Mouse (Mus musculus): ENCODE data around the gene Leprot. TPM values are rescaled to one million over a fixed set of nuclear protein-coding genes. Genes with fewer than 3 reads are reported as not detected.

Leprot gene
- polyA plus RNA-seq, 1 experiment from 2014 or later = 89.5 TPM

DNA sequence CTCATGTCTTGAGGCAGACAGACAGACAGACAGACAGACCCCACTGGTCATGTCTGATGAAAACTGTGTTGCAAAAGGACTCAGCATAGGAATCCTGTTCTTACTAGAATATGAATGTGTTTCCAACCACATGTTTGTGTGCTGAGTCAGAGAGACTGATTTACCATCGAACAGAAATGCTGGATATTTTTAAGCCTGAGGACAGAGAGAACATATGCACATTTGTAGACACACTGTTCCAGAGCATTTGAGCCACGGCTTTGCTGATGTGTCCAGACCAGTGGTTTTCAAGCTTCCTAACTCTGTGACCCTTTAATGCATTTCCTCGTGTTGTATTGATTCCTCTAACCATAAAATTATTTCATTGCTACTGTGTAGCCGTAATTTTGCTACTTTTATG is 4.3 kb upstream of the Leprot start:
- no peak overlapping the region for H3K9ac ChIP-seq (ENCODE audit: low read length)
- no peak overlapping the region for H3K4me3 ChIP-seq (ENCODE audit: low read depth, low read length)
- no peak for DNase-seq (ENCODE audit: low spot score)
- 69% methylated on average over 4 of the region's 4 CpGs for WGBS
- H3K4me1 ChIP-seq (replicated peaks; ENCODE audit: control insufficient read depth, insufficient read depth) = no peaks in the 10 kb centered on the region
- TF ChIP-seq CTCF (IDR thresholded peaks at IDR 0.05; ENCODE audit: low read depth) = no peak
- TF ChIP-seq EP300 (optimal IDR thresholded peaks at IDR 0.05) = no peak
- H3K36me3 ChIP-seq (ENCODE audit: control insufficient read depth, insufficient read depth, low read length) = no peaks in the 10 kb centered on the region
- no peaks in the 10 kb centered on the region for H3K9me3 ChIP-seq (ENCODE audit: control insufficient read depth, low read length)
- no peak for ATAC-seq (ENCODE audit: low FRiP score, low TSS enrichment)
- no peak overlapping the region for H3K27ac ChIP-seq (replicated peaks)
- no peaks in the 10 kb centered on the region for H3K27me3 ChIP-seq (ENCODE audit: control insufficient read depth, insufficient read depth, low read length)
- no peak overlapping the region for H3K4me2 ChIP-seq (replicated peaks; ENCODE audit: low read depth)

DNA sequence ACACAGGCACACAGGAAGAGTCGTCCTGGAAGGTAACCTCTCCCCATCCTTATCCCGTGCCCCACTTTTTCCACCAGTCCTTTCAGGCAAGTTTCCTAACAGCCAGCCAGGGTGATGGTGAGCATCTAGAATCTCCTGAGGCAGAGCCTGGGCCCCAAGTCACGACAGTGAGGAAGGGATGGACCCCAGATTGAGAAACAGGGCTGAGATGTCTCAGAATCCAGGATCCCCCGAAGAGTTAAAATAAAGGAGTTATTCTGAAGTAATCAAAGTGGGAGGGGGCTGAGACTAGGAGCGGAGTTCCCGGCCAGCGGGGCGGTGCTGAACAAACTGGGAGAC is 692 bp upstream of the Leprot start:
- no peaks in the 10 kb centered on the region for H3K36me3 ChIP-seq (ENCODE audit: control insufficient read depth, insufficient read depth, low read length)
- H3K4me1 ChIP-seq (replicated peaks; ENCODE audit: control insufficient read depth, insufficient read depth) = no peaks in the 10 kb centered on the region; the same call in 1 of the 2 replicates
- H3K9me3 ChIP-seq (ENCODE audit: control insufficient read depth, low read length) = no peaks in the 10 kb centered on the region
- peak overlapping the region; percentile 45 for H3K4me2 ChIP-seq (replicated peaks; ENCODE audit: low read depth)
- WGBS = under 1% methylated on average over 8 of the region's 8 CpGs
- no peak for TF ChIP-seq EP300 (optimal IDR thresholded peaks at IDR 0.05)
- no peak for DNase-seq (ENCODE audit: low spot score)
- no peak; the same call in 1 of the 2 replicates for ATAC-seq (ENCODE audit: low FRiP score, low TSS enrichment)
- peak overlapping the region; percentile 45 for H3K9ac ChIP-seq (ENCODE audit: low read length)
- H3K4me3 ChIP-seq (ENCODE audit: low read depth, low read length) = peak overlapping the region; percentile 96
- H3K27me3 ChIP-seq (ENCODE audit: control insufficient read depth, insufficient read depth, low read length) = no peaks in the 10 kb centered on the region
- H3K27ac ChIP-seq (replicated peaks) = peak overlapping the region; percentile 36

DNA sequence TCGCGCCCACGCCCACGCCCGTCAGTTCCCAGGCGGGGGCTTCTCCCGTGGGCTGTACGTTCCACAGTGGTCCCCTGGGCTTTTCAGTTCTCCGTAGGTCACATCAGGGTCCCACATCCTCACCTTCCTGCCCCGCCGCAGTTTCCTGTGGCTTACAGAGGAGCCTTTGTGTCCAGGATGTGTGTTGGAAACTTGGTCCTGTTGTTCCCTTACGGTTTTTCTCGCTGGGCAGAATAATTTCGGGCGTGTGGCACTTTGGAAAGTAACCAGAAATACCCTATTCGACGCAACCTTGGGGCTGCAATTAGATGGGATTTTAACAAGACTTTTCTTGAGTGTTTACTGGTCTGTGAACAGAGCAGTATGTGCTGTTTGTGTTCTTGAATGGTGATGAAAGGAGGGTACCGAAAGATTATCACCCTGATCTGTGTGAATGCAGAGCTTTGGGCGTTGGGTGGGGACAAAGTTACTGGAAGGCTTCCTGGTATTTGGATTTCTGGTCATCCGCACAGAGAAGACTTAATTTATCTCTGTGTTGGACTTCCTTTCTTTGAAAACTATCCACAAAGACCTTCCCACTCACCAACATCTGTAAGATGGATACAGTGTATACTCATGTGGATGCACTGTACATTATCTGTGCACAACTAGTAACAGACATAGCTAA is 591 bp downstream of the Leprot start:
- Histone ChIP-seq H3K4me3 (ENCODE audit: low read depth, low read length) (peak overlapping the region; percentile 96), H3K27ac (replicated peaks) (peak overlapping the region; percentile 97), H3K9me3 (ENCODE audit: control insufficient read depth, low read length) (no peaks in the 10 kb centered on the region), H3K36me3 (ENCODE audit: control insufficient read depth, insufficient read depth, low read length) (no peaks in the 10 kb centered on the region), H3K27me3 (ENCODE audit: control insufficient read depth, insufficient read depth, low read length) (no peaks in the 10 kb centered on the region), H3K9ac (ENCODE audit: low read length) (peak overlapping the region; percentile 97), H3K4me2 (replicated peaks; ENCODE audit: low read depth) (peak overlapping the region; percentile 65), H3K4me1 (replicated peaks; ENCODE audit: control insufficient read depth, insufficient read depth) (no peaks in the 10 kb centered on the region; the same call in 1 of the 2 replicates)
- no peak for TF ChIP-seq CTCF (IDR thresholded peaks at IDR 0.05; ENCODE audit: low read depth)
- no peak for TF ChIP-seq EP300 (optimal IDR thresholded peaks at IDR 0.05)
- DNase-seq (ENCODE audit: low spot score) = no peak
- WGBS = under 1% methylated on average over 20 of the region's 20 CpGs
- ATAC-seq (ENCODE audit: low FRiP score, low TSS enrichment) = no peak

GRCm38 (mm10) chr4:101648745-101649144 is 1.2 kb downstream of the Leprot start:
- no peaks in the 10 kb centered on the region for H3K9me3 ChIP-seq (ENCODE audit: control insufficient read depth, low read length)
- ATAC-seq (ENCODE audit: low FRiP score, low TSS enrichment) (no peak), DNase-seq (ENCODE audit: low spot score) (no peak)
- H3K4me3 ChIP-seq (ENCODE audit: low read depth, low read length) = peak overlapping the region; percentile 96
- peak overlapping the region; percentile 97; the same call in 1 of the 2 replicates for H3K9ac ChIP-seq (ENCODE audit: low read length)
- no peaks in the 10 kb centered on the region for H3K36me3 ChIP-seq (ENCODE audit: control insufficient read depth, insufficient read depth, low read length)
- H3K4me1 ChIP-seq (replicated peaks; ENCODE audit: control insufficient read depth, insufficient read depth) = no peaks in the 10 kb centered on the region; the same call in 1 of the 2 replicates
- H3K4me2 ChIP-seq (replicated peaks; ENCODE audit: low read depth) = peak overlapping the region; percentile 65
- WGBS = 51% methylated on average over 1 of the region's 1 CpGs
- H3K27me3 ChIP-seq (ENCODE audit: control insufficient read depth, insufficient read depth, low read length) = no peaks in the 10 kb centered on the region
- peak overlapping the region; percentile 97; the same call in 1 of the 2 replicates for H3K27ac ChIP-seq (replicated peaks)
- no peak for TF ChIP-seq CTCF (IDR thresholded peaks at IDR 0.05; ENCODE audit: low read depth)
- TF ChIP-seq EP300 (optimal IDR thresholded peaks at IDR 0.05) = no peak

DNA sequence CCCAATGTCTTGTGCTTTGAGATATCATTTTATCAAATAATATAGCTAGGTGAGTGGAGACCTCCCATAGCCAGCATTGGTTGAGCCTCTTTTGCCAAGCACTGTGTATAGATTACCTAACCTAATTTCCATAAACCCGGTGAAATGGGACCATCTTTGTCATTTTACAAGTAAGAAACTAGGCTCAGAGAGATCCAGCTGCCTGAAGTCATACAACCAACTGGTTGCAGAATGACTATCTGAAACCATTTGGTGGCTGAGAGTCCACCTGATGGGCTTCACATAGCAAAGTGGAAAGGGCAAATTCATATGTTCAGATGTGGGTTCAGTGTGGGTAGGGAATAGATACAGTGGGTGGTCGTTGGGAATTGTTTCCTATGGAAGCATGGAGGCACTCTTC is 3.4 kb downstream of the Leprot start:
- no peak overlapping the region for H3K4me3 ChIP-seq (ENCODE audit: low read depth, low read length)
- H3K4me2 ChIP-seq (replicated peaks; ENCODE audit: low read depth) = no peak overlapping the region
- no peaks in the 10 kb centered on the region for H3K36me3 ChIP-seq (ENCODE audit: control insufficient read depth, insufficient read depth, low read length)
- TF ChIP-seq EP300 (optimal IDR thresholded peaks at IDR 0.05) = no peak
- no peak for TF ChIP-seq CTCF (IDR thresholded peaks at IDR 0.05; ENCODE audit: low read depth)
- no peak overlapping the region for H3K27ac ChIP-seq (replicated peaks)
- DNase-seq (ENCODE audit: low spot score) = no peak
- 87% methylated on average over 2 of the region's 2 CpGs for WGBS
- H3K4me1 ChIP-seq (replicated peaks; ENCODE audit: control insufficient read depth, insufficient read depth) = no peaks in the 10 kb centered on the region; the same call in 1 of the 2 replicates
- no peaks in the 10 kb centered on the region for H3K9me3 ChIP-seq (ENCODE audit: control insufficient read depth, low read length)
- no peak overlapping the region for H3K9ac ChIP-seq (ENCODE audit: low read length)
- no peak for ATAC-seq (ENCODE audit: low FRiP score, low TSS enrichment)
- H3K27me3 ChIP-seq (ENCODE audit: control insufficient read depth, insufficient read depth, low read length) = no peaks in the 10 kb centered on the region

- H3K4me2 ChIP-seq (replicated peaks; ENCODE audit: low read depth) = no peak overlapping the region
- H3K27me3 ChIP-seq (ENCODE audit: control insufficient read depth, insufficient read depth, low read length) = no peaks in the 10 kb centered on the region
- no peak for TF ChIP-seq CTCF (IDR thresholded peaks at IDR 0.05; ENCODE audit: low read depth)
- no peaks in the 10 kb centered on the region for H3K4me1 ChIP-seq (replicated peaks; ENCODE audit: control insufficient read depth, insufficient read depth)
- ATAC-seq (ENCODE audit: low FRiP score, low TSS enrichment) = no peak
- H3K36me3 ChIP-seq (ENCODE audit: control insufficient read depth, insufficient read depth, low read length) = peaks cover 3% of the 10 kb centered on the region; the same call in 1 of the 2 replicates
- H3K4me3 ChIP-seq (ENCODE audit: low read depth, low read length) = no peak overlapping the region
- H3K27ac ChIP-seq (replicated peaks) = no peak overlapping the region
- no peak overlapping the region for H3K9ac ChIP-seq (ENCODE audit: low read length)
- H3K9me3 ChIP-seq (ENCODE audit: control insufficient read depth, low read length) = no peaks in the 10 kb centered on the region
- no peak for DNase-seq (ENCODE audit: low spot score)
- WGBS = 79% methylated on average over 6 of the region's 6 CpGs
These were observed 6.7 kb downstream of the Leprot start for GRCm38 (mm10) chr4:101654256-101654655.
